Mouse (Mus musculus): ENCODE results near the gene Dynlt1b. TPM values are rescaled to one million over a fixed set of nuclear protein-coding genes. Genes with fewer than 3 reads are reported as not detected.
"Not testable (repeated sequence)": the region's sequence is repeated elsewhere in the genome, so short reads cannot be mapped to it uniquely, and the experiment has no call there.

The Dynlt1b gene
- polyA plus RNA-seq (2014; fragmentation: Nextera tagmentation; extraction: Ambion mirVana), result 845 and 923 TPM in 2 replicates

DNA sequence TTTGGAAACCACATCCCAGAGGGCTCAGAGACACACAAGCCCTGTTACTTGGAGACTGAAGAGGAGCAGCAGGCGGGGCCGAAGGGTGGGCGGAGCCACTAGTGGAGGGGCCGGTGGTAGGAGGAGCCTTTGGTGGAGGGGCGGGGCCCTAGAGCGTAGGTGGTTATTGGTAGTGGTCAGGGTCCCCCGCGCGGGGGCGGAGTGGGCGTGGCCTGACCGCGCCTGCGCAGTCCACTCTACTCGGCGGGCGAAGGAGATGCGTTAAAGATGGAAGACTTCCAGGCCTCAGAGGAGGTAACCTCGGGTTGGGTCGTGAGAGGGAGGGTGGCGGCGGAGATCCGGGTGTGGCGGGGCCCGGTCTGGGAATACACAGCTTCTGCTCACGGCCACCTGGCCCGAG, at the start of gene Dynlt1b:
Gene Dynlt1b, plus strand, starts transcription at position 168 of the 400 bp plus-strand sequence.
- 0 out of 2 replicates have a peak within 1 kb of the TSS, but pooled peaks have one; percentile 44 for H3K27ac ChIP-seq (ENCODE audit: low read depth, low read length)
- H3K4me1 ChIP-seq (ENCODE audit: control insufficient read depth, insufficient read depth, low read length); H3K9me3 ChIP-seq (ENCODE audit: control insufficient read depth, low read length); H3K27me3 ChIP-seq (ENCODE audit: control insufficient read depth, insufficient read depth, low read length); H3K36me3 ChIP-seq (ENCODE audit: control insufficient read depth, insufficient read depth, low read length): not testable (repeated sequence)
- peak; percentile 100 for DNase-seq (ENCODE audit: low spot score)
- H3K4me3 ChIP-seq (ENCODE audit: low read depth, low read length), result peak within 1 kb of the TSS; percentile 55
- peak within 1 kb of the TSS; percentile 49 for H3K4me2 ChIP-seq (ENCODE audit: low read depth)
- H3K9ac ChIP-seq (ENCODE audit: low read length), result peak within 1 kb of the TSS; percentile 72
- ATAC-seq (ENCODE audit: insufficient read depth, low FRiP score, low TSS enrichment), result peak; percentile 96
- under 1% methylated on average over 27 of the region's 27 CpGs for WGBS

GRCm38 (mm10) chr17:6380182-6380841, 49.6 kb upstream of the Dynlt1b start:
- WGBS, result 71% methylated on average over 1 of the region's 8 CpGs
- not testable (repeated sequence) for H3K4me1 ChIP-seq (ENCODE audit: control insufficient read depth, insufficient read depth, low read length); H3K36me3 ChIP-seq (ENCODE audit: control insufficient read depth, insufficient read depth, low read length); H3K4me2 ChIP-seq (ENCODE audit: low read depth); H3K9me3 ChIP-seq (ENCODE audit: control insufficient read depth, low read length); H3K9ac ChIP-seq (ENCODE audit: low read length); H3K4me3 ChIP-seq (ENCODE audit: low read depth, low read length); H3K27me3 ChIP-seq (ENCODE audit: control insufficient read depth, insufficient read depth, low read length); H3K27ac ChIP-seq (ENCODE audit: low read depth, low read length); DNase-seq (ENCODE audit: low spot score)
- peak; percentile 92 for ATAC-seq (ENCODE audit: insufficient read depth, low FRiP score, low TSS enrichment)

DNA sequence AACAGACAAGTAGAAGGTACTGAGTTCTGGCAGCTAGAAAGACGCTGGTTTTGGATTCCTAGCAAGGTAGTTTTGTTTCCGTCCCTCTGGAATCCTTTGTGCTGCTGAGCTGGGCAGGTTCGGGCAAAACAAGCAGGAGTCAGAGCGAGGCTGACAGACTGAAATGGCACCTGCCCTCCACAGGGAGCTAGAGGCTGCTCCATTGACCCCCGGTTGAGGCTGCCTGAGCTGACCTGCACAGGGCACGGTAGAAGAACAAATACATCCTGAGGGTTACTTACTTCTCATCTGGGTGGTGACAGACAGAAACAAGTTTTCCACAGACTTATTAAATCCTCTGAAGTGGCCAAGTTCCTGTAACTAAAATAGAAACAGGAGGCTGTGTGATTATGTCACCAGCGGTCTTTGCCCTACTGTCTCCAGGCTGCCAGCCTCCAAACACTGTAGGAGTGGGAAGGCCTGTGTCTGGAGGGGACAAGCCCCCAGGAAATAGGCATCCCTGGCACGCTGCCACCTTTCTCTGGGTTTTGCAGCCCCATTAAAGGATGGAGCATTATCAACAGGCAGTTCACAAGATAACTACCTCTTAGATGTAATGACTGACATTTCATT, 48.7 kb upstream of the Dynlt1b start:
- H3K4me3 ChIP-seq (ENCODE audit: low read depth, low read length); DNase-seq (ENCODE audit: low spot score); H3K4me1 ChIP-seq (ENCODE audit: control insufficient read depth, insufficient read depth, low read length); H3K9me3 ChIP-seq (ENCODE audit: control insufficient read depth, low read length); H3K36me3 ChIP-seq (ENCODE audit: control insufficient read depth, insufficient read depth, low read length); H3K27ac ChIP-seq (ENCODE audit: low read depth, low read length); H3K27me3 ChIP-seq (ENCODE audit: control insufficient read depth, insufficient read depth, low read length); H3K9ac ChIP-seq (ENCODE audit: low read length); H3K4me2 ChIP-seq (ENCODE audit: low read depth): not testable (repeated sequence)
- ATAC-seq (ENCODE audit: insufficient read depth, low FRiP score, low TSS enrichment), result peak; percentile 38; the same call in 1 of the 2 replicates
- WGBS, result no CpG with 5 or more reads among the region's 8 CpGs

GRCm38 (mm10) chr17:6386927-6387326, 43.0 kb upstream of the Dynlt1b start:
- H3K9me3 ChIP-seq (ENCODE audit: control insufficient read depth, low read length); DNase-seq (ENCODE audit: low spot score); H3K27ac ChIP-seq (ENCODE audit: low read depth, low read length); H3K4me1 ChIP-seq (ENCODE audit: control insufficient read depth, insufficient read depth, low read length); H3K27me3 ChIP-seq (ENCODE audit: control insufficient read depth, insufficient read depth, low read length); H3K4me2 ChIP-seq (ENCODE audit: low read depth); H3K36me3 ChIP-seq (ENCODE audit: control insufficient read depth, insufficient read depth, low read length); H3K9ac ChIP-seq (ENCODE audit: low read length); H3K4me3 ChIP-seq (ENCODE audit: low read depth, low read length): not testable (repeated sequence)
- WGBS, result no CpG with 5 or more reads among the region's 4 CpGs
- peak; percentile 80 for ATAC-seq (ENCODE audit: insufficient read depth, low FRiP score, low TSS enrichment)

GRCm38 (mm10) chr17:6387380-6387911, 42.5 kb upstream of the Dynlt1b start:
- not testable (repeated sequence) for DNase-seq (ENCODE audit: low spot score); H3K4me1 ChIP-seq (ENCODE audit: control insufficient read depth, insufficient read depth, low read length); H3K27me3 ChIP-seq (ENCODE audit: control insufficient read depth, insufficient read depth, low read length); H3K4me3 ChIP-seq (ENCODE audit: low read depth, low read length); ATAC-seq (ENCODE audit: insufficient read depth, low FRiP score, low TSS enrichment); H3K4me2 ChIP-seq (ENCODE audit: low read depth); H3K36me3 ChIP-seq (ENCODE audit: control insufficient read depth, insufficient read depth, low read length); H3K9me3 ChIP-seq (ENCODE audit: control insufficient read depth, low read length); H3K9ac ChIP-seq (ENCODE audit: low read length); H3K27ac ChIP-seq (ENCODE audit: low read depth, low read length)
- no CpG with 5 or more reads among the region's 9 CpGs for WGBS

DNA sequence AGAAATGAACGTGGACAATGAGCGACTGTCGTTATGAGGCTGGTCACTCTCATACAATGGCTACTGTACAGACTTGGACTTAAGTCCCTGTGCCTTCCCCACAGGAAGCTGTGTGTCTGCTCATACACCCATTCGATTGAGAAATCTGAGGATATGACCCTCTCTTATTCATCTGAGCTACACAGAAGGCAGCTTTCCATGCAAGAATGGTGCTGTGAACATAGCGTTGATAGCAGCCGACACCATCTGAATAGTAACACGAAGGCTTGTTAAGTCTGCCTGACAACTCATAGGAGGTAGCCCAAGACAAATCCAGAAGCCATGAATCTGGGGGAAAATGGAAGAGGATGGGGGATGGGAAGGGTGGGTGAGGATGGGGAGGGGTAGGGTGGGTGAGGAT, 40.4 kb upstream of the Dynlt1b start:
- H3K27ac ChIP-seq (ENCODE audit: low read depth, low read length); H3K27me3 ChIP-seq (ENCODE audit: control insufficient read depth, insufficient read depth, low read length); H3K4me2 ChIP-seq (ENCODE audit: low read depth); H3K4me3 ChIP-seq (ENCODE audit: low read depth, low read length); H3K36me3 ChIP-seq (ENCODE audit: control insufficient read depth, insufficient read depth, low read length); H3K4me1 ChIP-seq (ENCODE audit: control insufficient read depth, insufficient read depth, low read length); ATAC-seq (ENCODE audit: insufficient read depth, low FRiP score, low TSS enrichment); H3K9ac ChIP-seq (ENCODE audit: low read length); DNase-seq (ENCODE audit: low spot score); H3K9me3 ChIP-seq (ENCODE audit: control insufficient read depth, low read length): not testable (repeated sequence)
- WGBS, result 82% methylated on average over 2 of the region's 7 CpGs

DNA sequence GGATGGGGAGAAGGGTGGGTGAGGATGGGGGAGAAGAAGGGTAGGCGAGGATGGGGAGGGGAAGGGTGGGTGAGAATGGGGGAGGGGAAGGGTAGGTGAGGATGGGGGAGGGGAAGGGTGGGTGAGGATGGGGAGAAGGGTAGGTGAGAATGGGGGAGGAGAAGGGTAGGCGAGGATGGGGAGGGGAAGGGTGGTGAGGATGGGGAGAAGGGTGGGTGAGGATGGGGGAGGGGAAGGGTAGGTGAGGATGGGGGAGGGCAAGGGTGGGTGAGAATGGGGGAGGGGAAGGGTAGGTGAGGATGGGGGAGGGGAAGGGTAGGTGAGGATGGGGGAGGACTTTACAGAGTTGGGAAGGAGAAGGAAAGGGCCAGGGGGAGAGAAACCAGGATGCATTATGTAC, 39.2 kb upstream of the Dynlt1b start:
- H3K4me3 ChIP-seq (ENCODE audit: low read depth, low read length); ATAC-seq (ENCODE audit: insufficient read depth, low FRiP score, low TSS enrichment); H3K4me1 ChIP-seq (ENCODE audit: control insufficient read depth, insufficient read depth, low read length); H3K27me3 ChIP-seq (ENCODE audit: control insufficient read depth, insufficient read depth, low read length); H3K36me3 ChIP-seq (ENCODE audit: control insufficient read depth, insufficient read depth, low read length); H3K9ac ChIP-seq (ENCODE audit: low read length); H3K27ac ChIP-seq (ENCODE audit: low read depth, low read length); H3K4me2 ChIP-seq (ENCODE audit: low read depth); H3K9me3 ChIP-seq (ENCODE audit: control insufficient read depth, low read length): not testable (repeated sequence)
- WGBS, result 100% methylated on average over 1 of the region's 2 CpGs
- peak; percentile 6 for DNase-seq (ENCODE audit: low spot score)

- DNase-seq (ENCODE audit: low spot score); H3K4me1 ChIP-seq (ENCODE audit: control insufficient read depth, insufficient read depth, low read length); ATAC-seq (ENCODE audit: insufficient read depth, low FRiP score, low TSS enrichment); H3K9ac ChIP-seq (ENCODE audit: low read length); H3K4me3 ChIP-seq (ENCODE audit: low read depth, low read length); H3K27ac ChIP-seq (ENCODE audit: low read depth, low read length); H3K27me3 ChIP-seq (ENCODE audit: control insufficient read depth, insufficient read depth, low read length); H3K36me3 ChIP-seq (ENCODE audit: control insufficient read depth, insufficient read depth, low read length); H3K9me3 ChIP-seq (ENCODE audit: control insufficient read depth, low read length); H3K4me2 ChIP-seq (ENCODE audit: low read depth): not testable (repeated sequence)
- WGBS, result 83% methylated on average over 5 of the region's 6 CpGs
Observed at GRCm38 (mm10) chr17:6391736-6392135, 38.2 kb upstream of the Dynlt1b start.

All from neural tube, embryonic 11.5 days (tissue).